Mouse (Mus musculus) cerebellum, postnatal 14 days (tissue): ENCODE measurements at regions not wholly inside any gene's neighbourhood (a gene's known extent, or its start where the extent isn't known, plus 50 kb on each side); places are given as distances from the start of the nearest gene placed in this dataset.

Source experiments
- DNase-seq, 2 experiments: peaks; one replicate each; pipeline ENCODE4 v3.0.0; 2021; ENCODE audit warnings: mixed read lengths in 2 of 2

- no peak for DNase-seq
These were observed 1108.4 kb downstream of the Trim52 start for GRCm38 (mm10) chr14:107214391-107214790.

- no peak for DNase-seq
These were observed 1158.2 kb downstream of the Trim52 start for GRCm38 (mm10) chr14:107264182-107264581.

GRCm38 (mm10) chr14:107280346-107280745 is 1174.3 kb downstream of the Trim52 start:
- DNase-seq = peak; percentile 44 to 66

GRCm38 (mm10) chr14:107329302-107329701 is 1223.3 kb downstream of the Trim52 start:
- peak; percentile 10 to 18 for DNase-seq

- DNase-seq = peak; percentile 65 to 76
These were observed 1234.2 kb downstream of the Trim52 start for GRCm38 (mm10) chr14:107340205-107340604.

- no peak for DNase-seq
These were observed 1256.8 kb downstream of the Trim52 start for GRCm38 (mm10) chr14:107362788-107363187.
